8 mouse cellular contexts compared by ENCODE assay signal in genomic region chr4:9028946-9029345, GRCm38 (mm10).
DNase-seq lines count a peak whose midpoint lies in the region; ATAC-seq and TF ChIP-seq lines count a peak whose summit lies in the region.

No protein-coding gene starts in this region.

- 21% methylated on average over 6 of the region's 6 CpGs for WGBS in neural tube, embryonic 11.5 days
- 35% methylated on average over 6 of the region's 6 CpGs for WGBS in liver, embryonic 14.5 days (ENCODE audit: insufficient replicate concordance)

- peak overlapping the region; percentile 54; the same call in 1 of the 2 replicates for H3K9ac ChIP-seq in neural tube, embryonic 11.5 days (ENCODE audit: low read length)
- H3K9ac ChIP-seq in liver, embryonic 14.5 days (replicated peaks), result no peak overlapping the region

- no peak for TF ChIP-seq CTCF in liver, embryonic 14.5 days (IDR thresholded peaks at IDR 0.05; ENCODE audit: low read depth)

- H3K27me3 ChIP-seq in neural tube, embryonic 11.5 days (ENCODE audit: control insufficient read depth, insufficient read depth, low read length), result no peaks in the 10 kb centered on the region
- H3K27me3 ChIP-seq in liver, embryonic 14.5 days (ENCODE audit: control insufficient read depth, insufficient read depth, low read length), result no peaks in the 10 kb centered on the region

- peak overlapping the region; percentile 49 for H3K4me2 ChIP-seq in neural tube, embryonic 11.5 days (ENCODE audit: low read depth)
- peak overlapping the region; percentile 75 for H3K4me2 ChIP-seq in liver, embryonic 14.5 days (ENCODE audit: low read depth)

- TF ChIP-seq EP300 in liver, embryonic 14.5 days (IDR thresholded peaks at IDR 0.05; ENCODE audit: low read depth), result no peak

- H3K36me3 ChIP-seq in neural tube, embryonic 11.5 days (ENCODE audit: control insufficient read depth, insufficient read depth, low read length), result no peaks in the 10 kb centered on the region
- H3K36me3 ChIP-seq in liver, embryonic 14.5 days (replicated peaks; ENCODE audit: control insufficient read depth, insufficient read depth, low read depth), result no peaks in the 10 kb centered on the region

- peak; percentile 15 for DNase-seq in cerebellum, adult 9-11 months
- no peak for DNase-seq in cerebellum, postnatal 4 days (ENCODE audit: low spot score in 2 of 2)
- no peak for DNase-seq in neural tube, embryonic 11.5 days (ENCODE audit: low spot score)
- no peak for DNase-seq in neural tube, embryonic 10.5 days (ENCODE audit: extremely low spot score, low spot score)
- no peak for DNase-seq in liver, embryonic 14.5 days (ENCODE audit: low read depth in 3 of 3, low spot score in 3 of 3)

- ATAC-seq in neural tube, embryonic 11.5 days (ENCODE audit: insufficient read depth, low FRiP score, low TSS enrichment), result no peak
- no peak for ATAC-seq in liver, embryonic 14.5 days (ENCODE audit: insufficient read depth)
- ATAC-seq in megakaryocyte-erythroid progenitor cell, adult 5-6 weeks (replicated peaks; ENCODE audit: low FRiP score, low TSS enrichment, poor library complexity, severe bottlenecking), result no peak
- no peak for ATAC-seq in megakaryocyte progenitor cell, adult 5-6 weeks (replicated peaks; ENCODE audit: poor library complexity)
- no peak for ATAC-seq in frontal cortex, adult (ENCODE audit: low TSS enrichment)

- no peak overlapping the region for H3K27ac ChIP-seq in neural tube, embryonic 11.5 days (ENCODE audit: low read depth, low read length)
- H3K27ac ChIP-seq in liver, embryonic 14.5 days, result no peak overlapping the region

- no peaks in the 10 kb centered on the region for H3K9me3 ChIP-seq in neural tube, embryonic 11.5 days (ENCODE audit: control insufficient read depth, low read length)
- H3K9me3 ChIP-seq in liver, embryonic 14.5 days (ENCODE audit: control insufficient read depth, low read length), result no peaks in the 10 kb centered on the region

- H3K4me1 ChIP-seq in neural tube, embryonic 11.5 days (ENCODE audit: control insufficient read depth, insufficient read depth, low read length), result peaks cover 4% of the 10 kb centered on the region; the same call in 1 of the 2 replicates
- H3K4me1 ChIP-seq in liver, embryonic 14.5 days (replicated peaks; ENCODE audit: control insufficient read depth in 2 of 2, insufficient read depth in 2 of 2, low read length in 1 of 2), result peaks cover 0 to 4% of the 10 kb centered on the region in 2 experiments; a peak in 2 of 4 replicates

- no peak overlapping the region for H3K4me3 ChIP-seq in neural tube, embryonic 11.5 days (ENCODE audit: low read depth, low read length)
- no peak overlapping the region for H3K4me3 ChIP-seq in liver, embryonic 14.5 days (ENCODE audit: insufficient read depth in 1 of 2, low read depth in 2 of 2, low read length in 2 of 2)
